Mouse (Mus musculus) C2C12 (cell line): ENCODE results near the gene Uap1. TPM values are rescaled to one million over a fixed set of nuclear protein-coding genes. Genes with fewer than 3 reads are reported as not detected.

Experiments
- H3K27me3 ChIP-seq: one replicate; pipeline ENCODE4 v1.6.1; 2011; ENCODE audit not compliant: control insufficient read depth, insufficient read depth, insufficient read length
- H3K36me3 ChIP-seq: one replicate; pipeline ENCODE4 v1.6.1; 2011; ENCODE audit not compliant: control insufficient read depth, insufficient read depth
- H3K4me3 ChIP-seq: one replicate; pipeline ENCODE4 v1.5.1; 2011; ENCODE audit warnings: mild to moderate bottlenecking, control low read depth; ENCODE audit not compliant: poor library complexity, insufficient read depth, severe bottlenecking
- H3K79me2 ChIP-seq: one replicate; pipeline ENCODE4 v1.6.1; 2011; ENCODE audit not compliant: control insufficient read depth, insufficient read depth
- H3K79me3 ChIP-seq: one replicate; pipeline ENCODE4 v1.6.1; 2011; ENCODE audit warnings: low read depth, control low read depth
- H3ac ChIP-seq: one replicate; pipeline ENCODE3; 2011; ENCODE audit warnings: low read depth; ENCODE audit not compliant: control insufficient read depth, insufficient read length
- CEBPB ChIP-seq: IDR thresholded peaks from one replicate; pipeline ENCODE4 v1.6.1; 2011; ENCODE audit warnings: low read depth, mild to moderate bottlenecking, control low read depth, moderate library complexity
- CTCF ChIP-seq: IDR thresholded peaks from one replicate; pipeline ENCODE4 v1.5.1; 2011; ENCODE audit not compliant: control insufficient read depth, insufficient read depth, insufficient read length
- FOSL1 ChIP-seq: IDR thresholded peaks from one replicate; pipeline ENCODE4 v1.8.0; 2011; ENCODE audit warnings: mild to moderate bottlenecking, low read length; ENCODE audit not compliant: poor library complexity, insufficient read depth, severe bottlenecking
- MAX ChIP-seq: IDR thresholded peaks from one replicate; pipeline ENCODE4 v1.6.1; 2011; ENCODE audit warnings: mild to moderate bottlenecking, control low read depth
- MYOD1 ChIP-seq: IDR thresholded peaks from one replicate; pipeline ENCODE4 v1.6.1; 2011; ENCODE audit warnings: low read depth; ENCODE audit not compliant: control insufficient read depth, insufficient read length
- MYOG ChIP-seq: IDR thresholded peaks from one replicate; pipeline ENCODE4 v1.6.1; 2011; ENCODE audit not compliant: control insufficient read depth, insufficient read length; ENCODE audit errors: extremely low read depth
- USF1 ChIP-seq: IDR thresholded peaks from one replicate; pipeline ENCODE4 v1.6.1; 2011; ENCODE audit warnings: low read depth, mild to moderate bottlenecking, control low read depth, moderate library complexity
- polyA plus RNA-seq: library from polyadenylated mRNA; unstranded; fragments of >200 nt; fragmentation: generic; extraction: Trizol; gene quantifications from one replicate; pipeline ENCODE4 v1.2.1, GENCODE M21; 2012; ENCODE audit warnings: missing spikeins

Uap1 gene
- polyA plus RNA-seq, 1 experiment = 17.5 TPM

DNA sequence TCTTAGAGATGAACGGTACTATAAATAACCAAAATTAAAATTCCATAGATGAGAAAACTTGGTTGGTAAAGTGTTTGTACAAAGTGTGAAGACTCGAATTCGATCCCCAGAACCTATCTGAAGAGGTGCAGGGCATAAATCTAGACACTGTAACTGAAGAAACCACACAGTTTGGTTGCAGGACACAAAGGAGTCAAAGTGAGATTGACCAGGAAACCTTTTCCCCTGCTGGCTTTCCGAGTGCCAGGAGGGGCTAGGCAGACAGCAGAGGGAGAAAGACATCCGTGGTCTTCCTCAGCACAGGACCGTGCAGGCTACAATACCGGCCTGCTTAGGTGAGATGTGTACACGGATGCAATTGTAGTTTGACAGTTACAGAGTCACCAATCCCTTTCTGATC, 40.5 kb downstream of the Uap1 start:
- H3ac ChIP-seq = no peak overlapping the region
- H3K79me3 ChIP-seq = no peaks in the 10 kb centered on the region
- H3K36me3 ChIP-seq = no peaks in the 10 kb centered on the region
- TF ChIP-seq MAX (no peak), CTCF (no peak), MYOG (no peak), CEBPB (no peak), MYOD1 (no peak), USF1 (no peak), FOSL1 (no peak)
- H3K4me3 ChIP-seq = no peak overlapping the region
- H3K79me2 ChIP-seq = no peaks in the 10 kb centered on the region
- no peaks in the 10 kb centered on the region for H3K27me3 ChIP-seq

DNA sequence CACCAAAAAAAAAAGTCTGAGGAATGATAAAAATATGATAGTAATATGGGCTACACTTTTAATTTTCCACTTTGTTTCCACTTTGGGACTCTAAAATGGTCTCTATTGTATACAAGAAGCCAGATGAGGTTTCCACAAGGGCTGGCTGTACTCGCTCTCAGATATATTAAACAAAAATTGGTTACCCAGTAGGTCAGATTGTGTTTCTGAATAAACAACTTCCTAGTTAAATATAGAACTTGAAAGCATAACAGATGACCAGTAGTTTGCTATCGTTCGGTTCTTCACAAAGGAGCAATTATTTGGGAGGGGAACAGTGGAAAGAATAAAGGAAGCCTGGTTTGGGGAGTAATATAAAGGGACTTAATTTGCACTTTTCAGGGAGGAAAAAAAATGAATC, 43.8 kb downstream of the Uap1 start:
- Histone ChIP-seq H3ac (no peak overlapping the region), H3K79me2 (no peaks in the 10 kb centered on the region), H3K79me3 (no peaks in the 10 kb centered on the region), H3K36me3 (no peaks in the 10 kb centered on the region), H3K4me3 (no peak overlapping the region), H3K27me3 (no peaks in the 10 kb centered on the region)
- TF ChIP-seq CEBPB = no peak
- no peak for TF ChIP-seq CTCF
- no peak for TF ChIP-seq MYOD1
- TF ChIP-seq MAX = no peak
- no peak for TF ChIP-seq USF1
- TF ChIP-seq FOSL1 = no peak
- TF ChIP-seq MYOG = no peak

DNA sequence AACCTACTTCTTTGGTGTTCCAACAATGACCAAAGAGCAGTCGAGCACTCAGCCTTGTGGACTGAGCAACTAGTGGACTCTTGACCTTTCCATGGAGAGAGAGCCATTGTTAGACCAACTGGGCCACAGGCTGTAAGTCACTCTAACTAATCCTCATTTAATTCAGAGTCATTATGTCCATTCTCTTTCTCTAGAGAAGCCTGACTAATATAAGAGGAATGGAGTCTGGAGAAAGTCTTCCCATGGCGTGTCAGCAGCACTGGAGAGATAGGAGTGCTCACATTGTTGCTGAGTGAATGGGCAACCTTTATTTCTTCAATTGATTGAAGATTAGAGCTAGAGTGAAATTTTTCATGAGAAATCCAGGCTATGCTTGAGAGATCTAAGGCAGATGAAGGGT, 50.1 kb downstream of the Uap1 start:
- Histone ChIP-seq H3K79me2 (no peaks in the 10 kb centered on the region), H3K36me3 (no peaks in the 10 kb centered on the region), H3ac (no peak overlapping the region), H3K27me3 (no peaks in the 10 kb centered on the region), H3K4me3 (no peak overlapping the region), H3K79me3 (no peaks in the 10 kb centered on the region)
- TF ChIP-seq CEBPB (no peak), CTCF (no peak), MAX (no peak), FOSL1 (no peak), USF1 (no peak), MYOG (no peak), MYOD1 (no peak)

GRCm38 (mm10) chr1:170113616-170114015, 61.1 kb downstream of the Uap1 start:
- H3K4me3 ChIP-seq = no peak overlapping the region
- no peaks in the 10 kb centered on the region for H3K36me3 ChIP-seq
- peaks cover 19% of the 10 kb centered on the region for H3K79me2 ChIP-seq
- no peak for TF ChIP-seq USF1
- no peak for TF ChIP-seq MAX
- TF ChIP-seq FOSL1 = no peak
- no peak for TF ChIP-seq MYOG
- no peak for TF ChIP-seq MYOD1
- TF ChIP-seq CEBPB = no peak
- TF ChIP-seq CTCF = no peak
- H3ac ChIP-seq = no peak overlapping the region
- no peaks in the 10 kb centered on the region for H3K27me3 ChIP-seq
- H3K79me3 ChIP-seq = peaks cover 18% of the 10 kb centered on the region

- TF ChIP-seq MYOD1 (no peak), USF1 (no peak), MAX (no peak), MYOG (no peak)
- Histone ChIP-seq H3ac (no peak overlapping the region), H3K79me3 (peaks cover 32% of the 10 kb centered on the region)
Measured at GRCm38 (mm10) chr1:170112261-170112660, 62.5 kb downstream of the Uap1 start.

DNA sequence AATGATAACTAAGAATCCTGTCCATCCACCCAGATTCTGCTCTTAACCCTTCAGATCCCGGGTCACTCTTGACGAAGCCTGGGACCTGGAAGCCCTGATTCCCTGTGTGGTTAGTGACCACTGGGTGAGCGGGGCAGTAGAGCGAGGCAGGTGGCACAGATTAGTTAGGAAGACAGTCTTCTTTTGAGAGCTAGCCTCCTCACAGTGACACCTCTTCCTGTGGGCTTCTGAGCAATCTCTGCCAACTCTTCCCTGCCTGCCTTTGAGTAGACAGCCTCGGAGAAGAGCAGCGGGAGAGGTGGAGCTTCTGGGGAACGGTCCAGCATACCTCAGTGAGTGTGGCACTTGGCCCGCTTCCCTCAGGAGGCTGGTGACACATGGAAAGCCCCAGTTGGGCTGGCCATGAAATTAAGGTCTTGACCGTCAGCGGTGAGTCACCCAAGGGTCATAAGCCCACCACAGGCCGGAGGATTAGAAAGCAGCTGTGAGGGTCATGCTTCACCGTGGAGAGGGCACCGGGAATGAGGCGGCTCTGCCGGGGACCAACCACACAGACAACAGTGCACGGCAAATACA, 63.0 kb downstream of the Uap1 start:
- H3K36me3 ChIP-seq = no peaks in the 10 kb centered on the region
- H3ac ChIP-seq = peak overlapping the region; percentile 6
- H3K79me2 ChIP-seq = peaks cover 38% of the 10 kb centered on the region
- peak overlapping the region; percentile 55 for H3K4me3 ChIP-seq
- TF ChIP-seq USF1 (no peak), CTCF (no peak), FOSL1 (peak; percentile 91), MAX (peak; percentile 34), MYOG (no peak), CEBPB (no peak), MYOD1 (peak; percentile 76)
- H3K79me3 ChIP-seq = peaks cover 37% of the 10 kb centered on the region
- H3K27me3 ChIP-seq = no peaks in the 10 kb centered on the region

More at GRCm38 (mm10) chr1:170112261-170112660, 62.5 kb downstream of the Uap1 start:
- H3K36me3 ChIP-seq = no peaks in the 10 kb centered on the region
- H3K27me3 ChIP-seq = no peaks in the 10 kb centered on the region
- H3K79me2 ChIP-seq = peaks cover 33% of the 10 kb centered on the region
- peak overlapping the region; percentile 7 for H3K4me3 ChIP-seq
